Mouse (Mus musculus) liver, embryonic 14.5 days (tissue): ENCODE measurements around the gene Pi4kb. TPM values are rescaled to one million over a fixed set of nuclear protein-coding genes. Genes with fewer than 3 reads are reported as not detected.
"Not testable (repeated sequence)": the region's sequence is repeated elsewhere in the genome, so short reads cannot be mapped to it uniquely, and the experiment has no call there.

Experiments used
- ATAC-seq: fragments of 200-750 bp; cut with Nextera tagmentation; 2 replicates; pipeline ENCODE4 v1.8.0; 2017; ENCODE audit warnings: moderate number of reproducible peaks, mild to moderate bottlenecking, moderate library complexity; ENCODE audit not compliant: insufficient read depth
- DNase-seq, 3 experiments: peaks; one replicate each; pipeline ENCODE4 v3.0.0-alpha.2; 2012 to 2013; ENCODE audit warnings: low read depth in 3 of 3, low spot score in 3 of 3
- H3K27ac ChIP-seq: fragments of 300-500 bp; sonication (generic); 2 replicates; pipeline ENCODE4 v1.5.1; 2014; ENCODE audit warnings: moderate library complexity, mild to moderate bottlenecking, control low read depth, inconsistent platforms
- H3K27me3 ChIP-seq: fragments of 300-500 bp; sonication (generic); 2 replicates; pipeline ENCODE4 v1.6.1; 2014; ENCODE audit warnings: mild to moderate bottlenecking, low read length, moderate library complexity; ENCODE audit not compliant: control insufficient read depth, insufficient read depth
- H3K36me3 ChIP-seq: fragments of 300-500 bp; sonication (generic); replicated peaks from 2 replicates; pipeline ENCODE4 v1.6.1; 2014; ENCODE audit warnings: low read depth; ENCODE audit not compliant: control insufficient read depth, insufficient read depth
- H3K4me1 ChIP-seq, 2 experiments: fragments of 200-500 bp in 1 of 2; fragments of 300-500 bp in 1 of 2; sonication (generic) in 1 of 2; replicated peaks; 2 replicates each; pipeline ENCODE4 v1.6.1; 2012 to 2014; ENCODE audit warnings: antibody characterized with exemption in 1 of 2, inconsistent platforms in 1 of 2, low read length in 1 of 2; ENCODE audit not compliant: control insufficient read depth in 2 of 2, insufficient read depth in 2 of 2
- H3K4me2 ChIP-seq: fragments of 300-500 bp; sonication (generic); 2 replicates; pipeline ENCODE4 v1.6.1; 2014; ENCODE audit warnings: low read depth, mild to moderate bottlenecking, control low read depth, moderate library complexity
- H3K4me3 ChIP-seq, 2 experiments: fragments of 200-500 bp in 1 of 2; fragments of 300-500 bp in 1 of 2; sonication (generic) in 1 of 2; 2 replicates each; pipeline ENCODE4 v1.5.1; 2012 to 2014; ENCODE audit warnings: low read depth in 2 of 2, low read length in 2 of 2, mild to moderate bottlenecking in 2 of 2, control low read depth in 1 of 2, inconsistent platforms in 1 of 2, moderate library complexity in 1 of 2; ENCODE audit not compliant: insufficient read depth in 1 of 2
- H3K9ac ChIP-seq: fragments of 300-500 bp; sonication (generic); replicated peaks from 2 replicates; pipeline ENCODE4 v1.6.1; 2014; ENCODE audit warnings: mild to moderate bottlenecking, control low read depth, moderate library complexity
- H3K9me3 ChIP-seq: fragments of 300-500 bp; sonication (generic); 2 replicates; pipeline ENCODE4 v1.6.1; 2016; ENCODE audit warnings: low read length, mixed read lengths; ENCODE audit not compliant: control insufficient read depth
- CTCF ChIP-seq: IDR thresholded peaks from 2 replicates; pipeline ENCODE4 v1.5.1; 2016; ENCODE audit warnings: antibody characterized with exemption, low read depth, control low read depth
- EP300 ChIP-seq: IDR thresholded peaks from 2 replicates; pipeline ENCODE4 v1.6.1; 2016; ENCODE audit warnings: antibody characterized with exemption, low read depth
- WGBS: fragments of 180-500 bp; shearing (Covaris S2); extraction: QIAGEN DNeasy Blood & Tissue Kit; methylation state at CpG from one replicate; pipeline ENCODE4 v1.1.7; 2014; ENCODE audit not compliant: insufficient replicate concordance; 5-methylcytosine and 5-hydroxymethylcytosine counted together
- polyA plus RNA-seq, 2 experiments: library from polyadenylated mRNA; depleted of rRNA in 1 of 2; stranded (reverse) in 1 of 2; unstranded in 1 of 2; fragments of >200 nt; fragmentation: Nextera tagmentation in 1 of 2; extraction: Ambion mirVana in 1 of 2; gene quantifications; 2 replicates each; pipeline versions ENCODE4 v1.2.1 to v1.2.3; 2012 to 2014

The Pi4kb gene
- polyA plus RNA-seq, 2 experiments: 10.0 to 14.0 TPM

DNA sequence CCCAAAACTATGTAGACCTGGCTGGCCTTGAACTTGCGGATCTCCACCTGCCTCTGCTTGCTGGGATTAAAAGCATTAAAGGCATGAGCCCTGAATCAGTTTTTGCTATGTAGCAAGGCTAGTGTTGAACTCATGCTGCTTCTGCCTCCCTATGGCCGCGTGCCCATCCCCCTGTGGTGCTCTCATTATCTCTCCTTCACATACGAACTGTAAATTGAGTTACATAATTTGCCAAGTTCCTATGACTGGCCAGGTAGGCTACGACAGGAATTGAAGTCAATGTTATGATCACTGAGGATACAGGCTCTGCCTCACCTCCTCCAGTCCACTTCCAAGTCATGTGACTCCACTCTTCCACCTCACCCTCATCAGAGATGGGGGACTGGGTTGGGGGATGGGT is 38.4 kb upstream of the Pi4kb start:
- H3K4me1 ChIP-seq: peaks cover 10 to 38% of the 10 kb centered on the region in 2 experiments
- H3K4me2 ChIP-seq: 0 out of 2 replicates have a peak overlapping the region, but pooled peaks have one; percentile 13
- H3K4me3 ChIP-seq, H3K27me3 ChIP-seq, H3K36me3 ChIP-seq, ATAC-seq, H3K9me3 ChIP-seq, DNase-seq, H3K27ac ChIP-seq: not testable (repeated sequence)
- peak; percentile 59 for TF ChIP-seq EP300
- 0 out of 2 replicates have a peak overlapping the region, but pooled peaks have one; percentile 13 for H3K9ac ChIP-seq
- 33% methylated on average over 5 of the region's 5 CpGs for WGBS

DNA sequence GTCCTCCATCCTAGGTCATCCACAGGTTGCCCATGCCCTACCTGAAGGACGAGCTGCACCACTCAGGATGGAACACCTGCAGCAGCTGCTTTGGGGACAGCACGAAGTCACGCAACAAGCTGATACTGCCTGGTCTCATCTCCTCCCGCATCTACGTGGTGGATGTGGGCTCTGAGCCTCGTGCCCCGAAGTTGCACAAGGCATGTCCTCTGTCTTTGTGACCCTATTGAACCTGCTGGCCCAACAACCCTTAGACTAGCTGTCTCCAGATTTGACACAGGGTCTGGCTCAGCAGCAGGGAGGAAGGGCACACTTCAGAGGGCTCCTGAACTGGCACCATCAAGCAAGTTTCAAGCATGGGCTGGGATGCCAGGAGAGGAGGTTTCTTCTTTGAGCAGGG is 37.3 kb upstream of the Pi4kb start:
- H3K4me3 ChIP-seq, H3K9ac ChIP-seq, H3K27ac ChIP-seq, DNase-seq, ATAC-seq, H3K9me3 ChIP-seq, H3K36me3 ChIP-seq, H3K27me3 ChIP-seq, H3K4me2 ChIP-seq: not testable (repeated sequence)
- peaks cover 13 to 36% of the 10 kb centered on the region in 2 experiments for H3K4me1 ChIP-seq
- 85% methylated on average over 6 of the region's 7 CpGs for WGBS

DNA sequence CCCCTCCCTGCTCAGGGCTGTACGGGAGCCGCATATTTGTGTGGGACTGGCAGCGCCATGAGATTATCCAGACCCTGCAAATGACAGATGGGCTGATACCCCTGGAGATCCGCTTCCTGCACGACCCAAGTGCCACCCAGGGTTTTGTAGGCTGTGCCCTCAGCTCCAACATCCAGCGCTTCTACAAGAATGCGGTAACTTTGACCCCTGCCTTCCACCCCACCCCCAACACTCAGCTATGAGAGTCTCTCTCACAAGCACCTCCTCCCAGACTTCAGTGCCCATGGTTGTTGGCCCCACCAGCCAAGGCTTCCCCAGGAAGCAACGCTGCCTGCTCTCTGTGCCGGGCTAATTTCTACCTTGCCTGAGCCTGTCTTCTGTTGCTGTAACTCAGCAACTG is 34.5 kb upstream of the Pi4kb start:
- WGBS: 60% methylated on average over 9 of the region's 9 CpGs
- not testable (repeated sequence) for H3K36me3 ChIP-seq, DNase-seq, H3K4me3 ChIP-seq, H3K4me2 ChIP-seq, ATAC-seq, H3K27me3 ChIP-seq, H3K27ac ChIP-seq, H3K9ac ChIP-seq, H3K9me3 ChIP-seq
- peaks cover 17 to 28% of the 10 kb centered on the region in 2 experiments for H3K4me1 ChIP-seq

DNA sequence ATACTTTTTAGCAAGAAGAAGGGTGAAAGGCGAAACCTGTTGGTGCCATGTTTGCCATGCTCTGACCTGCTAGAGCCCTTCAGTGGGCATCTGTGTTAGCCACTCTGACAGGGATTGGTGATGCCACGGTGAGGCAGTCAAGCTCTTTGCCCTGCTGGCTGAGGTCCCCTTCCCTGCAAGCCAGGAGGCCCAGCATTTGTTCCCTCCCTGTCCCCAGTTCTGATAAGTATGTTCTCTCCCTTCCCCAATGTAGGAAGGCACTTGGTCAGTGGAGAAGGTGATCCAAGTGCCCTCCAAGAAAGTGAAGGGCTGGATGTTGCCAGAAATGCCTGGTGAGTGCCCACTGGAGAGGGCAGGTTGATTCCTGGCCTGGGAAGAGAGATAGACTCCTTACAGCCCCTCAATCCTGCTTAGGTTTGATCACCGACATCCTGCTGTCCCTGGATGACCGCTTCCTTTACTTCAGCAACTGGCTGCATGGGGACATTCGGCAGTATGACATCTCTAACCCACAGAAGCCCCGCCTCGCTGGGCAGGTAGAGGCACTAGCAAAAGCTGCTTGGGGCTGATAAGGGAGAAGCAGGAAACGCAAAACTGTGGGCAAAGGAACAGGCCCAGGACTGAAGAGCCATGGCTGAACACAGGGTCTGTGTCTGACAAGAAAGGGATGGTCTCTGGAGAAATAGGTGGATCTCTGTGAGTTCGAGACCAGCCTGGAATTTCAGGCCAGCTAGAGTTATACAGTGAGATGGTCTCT is 32.1 kb upstream of the Pi4kb start:
- H3K36me3 ChIP-seq, H3K27me3 ChIP-seq, H3K4me3 ChIP-seq, H3K9me3 ChIP-seq: not testable (repeated sequence)
- DNase-seq (peak; percentile 80 to 81 (median 80)), ATAC-seq (peak; percentile 94)
- H3K9ac ChIP-seq: peak overlapping the region; percentile 31
- 28% methylated on average over 7 of the region's 9 CpGs for WGBS
- H3K4me2 ChIP-seq: peak overlapping the region; percentile 47
- H3K27ac ChIP-seq: peak overlapping the region; percentile 83
- peak; percentile 85 for TF ChIP-seq EP300
- peaks cover 12 to 16% of the 10 kb centered on the region in 2 experiments for H3K4me1 ChIP-seq

DNA sequence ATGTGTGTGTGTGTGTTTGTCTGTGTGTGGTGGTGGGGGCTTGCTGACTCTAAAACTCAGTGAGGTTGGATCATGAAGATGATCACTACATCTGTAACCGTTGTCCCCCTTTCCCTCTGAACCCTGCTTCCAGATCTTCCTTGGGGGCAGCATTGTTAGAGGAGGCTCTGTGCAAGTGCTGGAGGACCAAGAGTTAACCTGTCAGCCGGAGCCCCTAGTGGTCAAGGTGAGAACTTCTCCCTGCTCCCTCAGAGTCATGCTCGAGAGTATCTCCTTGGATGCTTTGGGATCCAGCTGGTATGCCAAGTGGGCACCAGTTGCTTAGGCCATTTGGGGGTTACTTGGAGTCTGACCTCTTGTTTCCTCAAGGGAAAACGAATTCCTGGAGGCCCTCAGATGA is 30.8 kb upstream of the Pi4kb start:
- Histone ChIP-seq H3K27ac (peak overlapping the region; percentile 72), H3K4me1 (peaks cover 12 to 16% of the 10 kb centered on the region in 2 experiments)
- not testable (repeated sequence) for H3K4me2 ChIP-seq, H3K9me3 ChIP-seq, H3K4me3 ChIP-seq, H3K27me3 ChIP-seq, H3K36me3 ChIP-seq, H3K9ac ChIP-seq, DNase-seq
- TF ChIP-seq CTCF: peak; percentile 82
- WGBS: 19% methylated on average over 3 of the region's 4 CpGs
- ATAC-seq: peak; percentile 24; the same call in 1 of the 2 replicates
